Mouse (Mus musculus) embryonic facial prominence, embryonic 13.5 days (tissue): ENCODE data around the gene Dio1. TPM values are rescaled to one million over a fixed set of nuclear protein-coding genes. Genes with fewer than 3 reads are reported as not detected.

Source experiments
- ATAC-seq: fragments of 200-750 bp; cut with Nextera tagmentation; 2 replicates; pipeline ENCODE4 v1.8.0; 2017; ENCODE audit warnings: low read depth; ENCODE audit not compliant: insufficient number of reproducible peaks, insufficient read depth, low FRiP score, low TSS enrichment
- H3K27ac ChIP-seq: fragments of 300-500 bp; sonication (generic); 2 replicates; pipeline ENCODE4 v1.5.1; 2015; ENCODE audit warnings: moderate library complexity, mild to moderate bottlenecking, inconsistent platforms
- H3K27me3 ChIP-seq: fragments of 300-500 bp; sonication (generic); 2 replicates; pipeline ENCODE4 v1.6.1; 2015; ENCODE audit warnings: mild to moderate bottlenecking, inconsistent platforms
- H3K36me3 ChIP-seq: fragments of 300-500 bp; sonication (generic); 2 replicates; pipeline ENCODE4 v1.6.1; 2015; ENCODE audit warnings: mild to moderate bottlenecking, inconsistent platforms
- H3K4me1 ChIP-seq: fragments of 300-500 bp; sonication (generic); 2 replicates; pipeline ENCODE4 v1.6.1; 2015; ENCODE audit warnings: inconsistent platforms
- H3K4me2 ChIP-seq: fragments of 300-500 bp; sonication (generic); 2 replicates; pipeline ENCODE4 v1.6.1; 2015; ENCODE audit warnings: moderate library complexity, mild to moderate bottlenecking, inconsistent platforms
- H3K4me3 ChIP-seq: fragments of 300-500 bp; sonication (generic); 2 replicates; pipeline ENCODE4 v1.5.1; 2015; ENCODE audit warnings: mild to moderate bottlenecking, inconsistent platforms
- H3K9ac ChIP-seq: fragments of 300-500 bp; sonication (generic); 2 replicates; pipeline ENCODE4 v1.6.1; 2015; ENCODE audit warnings: mild to moderate bottlenecking, inconsistent platforms
- H3K9me3 ChIP-seq: fragments of 300-500 bp; sonication (generic); 2 replicates; pipeline ENCODE4 v1.6.1; 2016; ENCODE audit warnings: inconsistent platforms
- WGBS: fragments of 180-500 bp; shearing (Covaris S2); methylation state at CpG from one replicate; pipeline ENCODE4 v1.1.7; 2015; ENCODE audit warnings: mixed read lengths; 5-methylcytosine and 5-hydroxymethylcytosine counted together
- polyA plus RNA-seq: library from polyadenylated mRNA; unstranded; fragments of >200 nt; fragmentation: Nextera tagmentation; extraction: Ambion mirVana; gene quantifications from 2 replicates; pipeline ENCODE4 v1.2.1, GENCODE M21; 2015

Dio1 gene
- polyA plus RNA-seq, 1 experiment from 2014 or later, result not detected

GRCm38 (mm10) chr4:107243365-107244333 is 63.3 kb downstream of the Dio1 start:
- WGBS, result 66% methylated on average over 6 of the region's 6 CpGs
- H3K9me3 ChIP-seq, result no peaks in the 10 kb centered on the region
- no peak overlapping the region for H3K4me3 ChIP-seq
- peaks cover 18% of the 10 kb centered on the region for H3K4me1 ChIP-seq
- H3K4me2 ChIP-seq, result no peak overlapping the region
- no peaks in the 10 kb centered on the region for H3K27me3 ChIP-seq
- H3K9ac ChIP-seq, result no peak overlapping the region
- 0 out of 2 replicates have a peak overlapping the region, but pooled peaks have one; percentile 13 for H3K27ac ChIP-seq
- ATAC-seq, result no peak
- H3K36me3 ChIP-seq, result peaks cover 66% of the 10 kb centered on the region

Other genes starting within 250 kb of the Dio1 start
- 90.6 and 99.2 TPM in 2 replicates for gene Mrpl37, start 240.3 kb downstream of the Dio1 start, polyA plus RNA-seq
- 7.7 and 9.4 TPM in 2 replicates for gene Cyb5rl, start 240.2 kb downstream of the Dio1 start, polyA plus RNA-seq
- gene Cdcp2, start 210.3 kb downstream of the Dio1 start, polyA plus RNA-seq, result not detected in 2 replicates
- gene Tmem59, start 128.8 kb downstream of the Dio1 start, polyA plus RNA-seq, result 492 and 497 TPM in 2 replicates
- gene Tceanc2, start 128.1 kb downstream of the Dio1 start, polyA plus RNA-seq, result 24.1 and 37.7 TPM in 2 replicates
- gene Ldlrad1, start 98.0 kb downstream of the Dio1 start, polyA plus RNA-seq, result not detected in 2 replicates
- gene Lrrc42, start 53.6 kb downstream of the Dio1 start, polyA plus RNA-seq, result 91.5 and 94.5 TPM in 2 replicates
- gene Hspb11, start 53.6 kb downstream of the Dio1 start, polyA plus RNA-seq, result 43.3 and 46.9 TPM in 2 replicates
- gene Yipf1, start 7.2 kb upstream of the Dio1 start, polyA plus RNA-seq, result 50.5 and 53.4 TPM in 2 replicates
- gene Ndc1, start 60.6 kb upstream of the Dio1 start, polyA plus RNA-seq, result 36.4 and 38.2 TPM in 2 replicates
- 55.8 and 60.4 TPM in 2 replicates for gene Glis1, start 127.4 kb upstream of the Dio1 start, polyA plus RNA-seq